Mouse (Mus musculus) stomach, embryonic 14.5 days (tissue): ENCODE measurements around the gene Crygn. TPM values are rescaled to one million over a fixed set of nuclear protein-coding genes. Genes with fewer than 3 reads are reported as not detected.

Source experiments
- ATAC-seq: fragments of 200-750 bp; cut with Nextera tagmentation; 2 replicates; pipeline ENCODE4 v1.8.0; 2017; ENCODE audit warnings: low read depth, moderate TSS enrichment; ENCODE audit not compliant: insufficient number of reproducible peaks, insufficient read depth, low FRiP score
- H3K27ac ChIP-seq: fragments of 300-500 bp; sonication (generic); 2 replicates; pipeline ENCODE4 v1.5.1; 2014; ENCODE audit warnings: mild to moderate bottlenecking, low read length, moderate library complexity, mixed read lengths
- H3K27me3 ChIP-seq: fragments of 300-500 bp; sonication (generic); 2 replicates; pipeline ENCODE4 v1.6.1; 2014; ENCODE audit warnings: low read length, control low read depth, mixed read lengths; ENCODE audit not compliant: control insufficient read depth, insufficient read depth
- H3K36me3 ChIP-seq: fragments of 300-500 bp; sonication (generic); 2 replicates; pipeline ENCODE4 v1.6.1; 2014; ENCODE audit warnings: mild to moderate bottlenecking, control low read depth, low read length, moderate library complexity, mixed read lengths; ENCODE audit not compliant: control insufficient read depth, insufficient read depth
- H3K4me1 ChIP-seq: fragments of 300-500 bp; sonication (generic); 2 replicates; pipeline ENCODE4 v1.6.1; 2014; ENCODE audit warnings: low read length, control low read depth, mixed read lengths; ENCODE audit not compliant: control insufficient read depth, insufficient read depth
- H3K4me2 ChIP-seq: fragments of 300-500 bp; sonication (generic); replicated peaks from 2 replicates; pipeline ENCODE4 v1.6.1; 2014; ENCODE audit warnings: low read depth, low read length, control low read depth
- H3K4me3 ChIP-seq: fragments of 300-500 bp; sonication (generic); 2 replicates; pipeline ENCODE4 v1.5.1; 2014; ENCODE audit warnings: low read depth, low read length, control low read depth
- H3K9ac ChIP-seq: fragments of 300-500 bp; sonication (generic); replicated peaks from 2 replicates; pipeline ENCODE4 v1.6.1; 2014; ENCODE audit warnings: low read depth, mild to moderate bottlenecking, control low read depth, low read length, moderate library complexity, mixed read lengths
- H3K9me3 ChIP-seq: fragments of 300-500 bp; sonication (generic); 2 replicates; pipeline ENCODE4 v1.6.1; 2016; ENCODE audit warnings: low read depth, low read length, control low read depth; ENCODE audit not compliant: control insufficient read depth
- WGBS: fragments of 180-500 bp; shearing (Covaris S2); extraction: QIAGEN DNeasy Blood & Tissue Kit; methylation state at CpG from one replicate; pipeline ENCODE4 v1.1.7; 2014; 5-methylcytosine and 5-hydroxymethylcytosine counted together
- polyA plus RNA-seq: library from polyadenylated mRNA; unstranded; fragments of >200 nt; fragmentation: Nextera tagmentation; extraction: Ambion mirVana; gene quantifications from 2 replicates; pipeline ENCODE4 v1.2.1, GENCODE M21; 2014

Crygn gene
- polyA plus RNA-seq, 1 experiment from 2014 or later = 3.1 TPM

- H3K4me3 ChIP-seq = no peak overlapping the region
- no peak overlapping the region for H3K9ac ChIP-seq
- WGBS = 83% methylated on average over 2 of the region's 2 CpGs
- no peak for ATAC-seq
- peaks cover 4% of the 10 kb centered on the region; the same call in 1 of the 2 replicates for H3K9me3 ChIP-seq
- no peaks in the 10 kb centered on the region for H3K4me1 ChIP-seq
- H3K27me3 ChIP-seq = no peaks in the 10 kb centered on the region
- no peak overlapping the region for H3K27ac ChIP-seq
- H3K4me2 ChIP-seq = no peak overlapping the region
- H3K36me3 ChIP-seq = peaks cover 45% of the 10 kb centered on the region
Observed at GRCm38 (mm10) chr5:24713199-24713598, 44.6 kb downstream of the Crygn start.

- H3K4me1 ChIP-seq = no peaks in the 10 kb centered on the region
- no peak overlapping the region for H3K9ac ChIP-seq
- 97% methylated on average over 6 of the region's 6 CpGs for WGBS
- no peak overlapping the region for H3K4me2 ChIP-seq
- H3K27me3 ChIP-seq = no peaks in the 10 kb centered on the region
- H3K36me3 ChIP-seq = peaks cover 58% of the 10 kb centered on the region
- H3K4me3 ChIP-seq = no peak overlapping the region
- no peak for ATAC-seq
- H3K9me3 ChIP-seq = peaks cover 4% of the 10 kb centered on the region; the same call in 1 of the 2 replicates
- H3K27ac ChIP-seq = no peak overlapping the region
Observed at GRCm38 (mm10) chr5:24711615-24712014, 46.2 kb downstream of the Crygn start.

GRCm38 (mm10) chr5:24709962-24710361, 47.8 kb downstream of the Crygn start:
- 62% methylated on average over 2 of the region's 2 CpGs for WGBS
- no peak for ATAC-seq

GRCm38 (mm10) chr5:24704615-24705014, 53.2 kb downstream of the Crygn start:
- WGBS = 91% methylated on average over 8 of the region's 8 CpGs
- H3K4me1 ChIP-seq = no peaks in the 10 kb centered on the region
- no peak overlapping the region for H3K4me3 ChIP-seq
- H3K36me3 ChIP-seq = peaks cover 89% of the 10 kb centered on the region
- no peak overlapping the region for H3K4me2 ChIP-seq
- no peaks in the 10 kb centered on the region for H3K9me3 ChIP-seq
- no peak overlapping the region for H3K9ac ChIP-seq
- no peaks in the 10 kb centered on the region for H3K27me3 ChIP-seq
- H3K27ac ChIP-seq = no peak overlapping the region
- ATAC-seq = no peak

More at GRCm38 (mm10) chr5:24709962-24710361, 47.8 kb downstream of the Crygn start:
- Histone ChIP-seq H3K27ac (no peak overlapping the region), H3K36me3 (peaks cover 70% of the 10 kb centered on the region), H3K9me3 (peaks cover 4% of the 10 kb centered on the region; the same call in 1 of the 2 replicates), H3K4me1 (no peaks in the 10 kb centered on the region), H3K27me3 (no peaks in the 10 kb centered on the region), H3K9ac (no peak overlapping the region), H3K4me2 (no peak overlapping the region), H3K4me3 (no peak overlapping the region)

- WGBS = 81% methylated on average over 3 of the region's 3 CpGs
- Histone ChIP-seq H3K4me2 (no peak overlapping the region), H3K36me3 (peaks cover 77% of the 10 kb centered on the region), H3K9ac (no peak overlapping the region), H3K27me3 (no peaks in the 10 kb centered on the region), H3K27ac (no peak overlapping the region; the same call in 1 of the 2 replicates), H3K4me1 (no peaks in the 10 kb centered on the region), H3K4me3 (no peak overlapping the region), H3K9me3 (no peaks in the 10 kb centered on the region)
- ATAC-seq = no peak
Observed at GRCm38 (mm10) chr5:24701271-24701670, 56.5 kb downstream of the Crygn start.

Other genes with a start within 250 kb of the Crygn start
- gene Gbx1, start 230.8 kb downstream of the Crygn start, polyA plus RNA-seq = not detected in 2 replicates
- 0.22 and 0.34 TPM in 2 replicates for gene Asb10, start 217.0 kb downstream of the Crygn start, polyA plus RNA-seq
- 0.10 TPM in 2 replicates for gene 4931409K22Rik, start 201.2 kb downstream of the Crygn start, polyA plus RNA-seq
- gene Abcf2, start 180.5 kb downstream of the Crygn start, polyA plus RNA-seq = 79.5 and 89.2 TPM in 2 replicates
- 11.3 and 13.4 TPM in 2 replicates for gene Chpf2, start 171.3 kb downstream of the Crygn start, polyA plus RNA-seq
- 35.6 and 36.2 TPM in 2 replicates for gene Smarcd3, start 133.6 kb downstream of the Crygn start, polyA plus RNA-seq
- 33.5 and 36.0 TPM in 2 replicates for gene Nub1, start 72.5 kb downstream of the Crygn start, polyA plus RNA-seq
- gene Wdr86, start 27.3 kb downstream of the Crygn start, polyA plus RNA-seq = 18.7 and 21.0 TPM in 2 replicates
- gene Rheb, start 84.6 kb upstream of the Crygn start, polyA plus RNA-seq = 226 and 237 TPM in 2 replicates